Mouse (Mus musculus) megakaryocyte progenitor cell, adult 5-6 weeks (primary cell): ENCODE results near the gene Gtse1. TPM values are rescaled to one million over a fixed set of nuclear protein-coding genes. Genes with fewer than 3 reads are reported as not detected.
"Not testable (repeated sequence)": the region's sequence is repeated elsewhere in the genome, so short reads cannot be mapped to it uniquely, and the experiment has no call there.

Source experiments
- ATAC-seq: replicated peaks from 2 replicates; pipeline ENCODE4 v1.8.0; 2016; ENCODE audit warnings: mild to moderate bottlenecking, moderate TSS enrichment, inconsistent platforms; ENCODE audit not compliant: poor library complexity
- total RNA-seq, 2 experiments: library from RNA; stranded (forward) in 1 of 2; stranded (reverse) in 1 of 2; fragments of 157-497, 149-512 nt in 1 of 2; fragments of 200-1000 nt in 1 of 2; gene quantifications; 2 replicates each; pipeline versions ENCODE4 v1.2.3 to v1.2.4; 2015 to 2017

The Gtse1 gene
- total RNA-seq, 2 experiments from 2014 or later: 15.3 to 18.6 TPM

GRCm38 (mm10) chr15:85865913-85866312, 6.4 kb downstream of the Gtse1 start:
- not testable (repeated sequence) for ATAC-seq

GRCm38 (mm10) chr15:85867696-85868095, 8.2 kb downstream of the Gtse1 start:
- ATAC-seq: peak; percentile 98

- ATAC-seq: no peak
These were observed 17.8 kb downstream of the Gtse1 start for GRCm38 (mm10) chr15:85877336-85877735.

- ATAC-seq: peak; percentile 93
These were observed 19.4 kb downstream of the Gtse1 start, which contains the start of gene Trmu for GRCm38 (mm10) chr15:85878848-85879497. Gene Trmu, plus strand, starts transcription at chr15:85879312.

GRCm38 (mm10) chr15:85879498-85879895, 20.0 kb downstream of the Gtse1 start:
- peak; percentile 27 for ATAC-seq

- ATAC-seq: no peak
These were observed 26.1 kb downstream of the Gtse1 start for GRCm38 (mm10) chr15:85885606-85886005.

- peak; percentile 55 for ATAC-seq
These were observed 29.7 kb downstream of the Gtse1 start for GRCm38 (mm10) chr15:85889235-85889634.

GRCm38 (mm10) chr15:85891971-85892370, 32.4 kb downstream of the Gtse1 start:
- no peak for ATAC-seq

- no peak for ATAC-seq
These were observed 33.1 kb downstream of the Gtse1 start for GRCm38 (mm10) chr15:85892498-85893118.

- ATAC-seq: no peak
These were observed 34.3 kb downstream of the Gtse1 start for GRCm38 (mm10) chr15:85893871-85894270.

- peak; percentile 90 for ATAC-seq
These were observed 36.7 kb downstream of the Gtse1 start for GRCm38 (mm10) chr15:85896284-85896683.

- no peak for ATAC-seq
These were observed 37.6 kb downstream of the Gtse1 start for GRCm38 (mm10) chr15:85897113-85897512.

GRCm38 (mm10) chr15:85899396-85899795, 39.9 kb downstream of the Gtse1 start:
- no peak for ATAC-seq

- no peak for ATAC-seq
These were observed 40.8 kb downstream of the Gtse1 start for GRCm38 (mm10) chr15:85900318-85900717.

- ATAC-seq: no peak
These were observed 41.3 kb downstream of the Gtse1 start for GRCm38 (mm10) chr15:85900801-85901200.

- ATAC-seq: peak; percentile 35; the same call in 1 of the 2 replicates
These were observed 43.0 kb downstream of the Gtse1 start for GRCm38 (mm10) chr15:85902505-85902904.

GRCm38 (mm10) chr15:85903826-85904225, 44.3 kb downstream of the Gtse1 start:
- peak; percentile 50 for ATAC-seq

GRCm38 (mm10) chr15:85908660-85909491, 49.3 kb downstream of the Gtse1 start:
- ATAC-seq: peak; percentile 38

- peak; percentile 23 for ATAC-seq
These were observed 49.9 kb downstream of the Gtse1 start for GRCm38 (mm10) chr15:85909492-85909829.

- peak; percentile 32 for ATAC-seq
These were observed 50.4 kb downstream of the Gtse1 start for GRCm38 (mm10) chr15:85909931-85910330.

- peak; percentile 78 for ATAC-seq
These were observed 54.1 kb downstream of the Gtse1 start for GRCm38 (mm10) chr15:85913605-85914004.
